Mouse (Mus musculus) lung, adult 2 months (tissue): Measurements from ENCODE around the gene Ampd3. TPM values are rescaled to one million over a fixed set of nuclear protein-coding genes. Genes with fewer than 3 reads are reported as not detected.

ENCODE experiments used
- DNase-seq: peaks from one replicate; pipeline ENCODE4 v3.0.0; 2022
- H3K4me1 ChIP-seq: fragments of 200-500 bp; 2 replicates; pipeline ENCODE4 v1.6.1; 2011; ENCODE audit warnings: low read length; ENCODE audit not compliant: control insufficient read depth, insufficient read depth
- H3K4me3 ChIP-seq: fragments of 200-500 bp; replicated peaks from 2 replicates; pipeline ENCODE3; 2011; ENCODE audit warnings: low read depth, mild to moderate bottlenecking, control low read depth, low read length; ENCODE audit errors: extremely low read depth
- CTCF ChIP-seq: fragments of 200-500 bp; IDR thresholded peaks from 2 replicates; pipeline ENCODE4 v1.5.1; 2011; ENCODE audit warnings: mild to moderate bottlenecking, low read length, control low read depth; ENCODE audit not compliant: insufficient read depth
- POLR2A ChIP-seq: fragments of 200-500 bp; IDR thresholded peaks from 2 replicates; pipeline ENCODE4 v1.6.1; 2011; ENCODE audit warnings: low read depth, mild to moderate bottlenecking, control low read depth, low read length, borderline replicate concordance; ENCODE audit errors: extremely low read depth
- WGBS: fragments of 180-500 bp; shearing (Covaris S2); methylation state at CpG from one replicate; pipeline ENCODE4 v1.1.7; 2018; 5-methylcytosine and 5-hydroxymethylcytosine counted together
- polyA plus RNA-seq: library from polyadenylated mRNA; depleted of rRNA; stranded (reverse); fragments of >200 nt; gene quantifications from 2 replicates; pipeline ENCODE4 v1.2.3, GENCODE M21; 2012; rRNA removed

Ampd3 gene
- polyA plus RNA-seq = 21.8 and 23.5 TPM in 2 replicates

DNA sequence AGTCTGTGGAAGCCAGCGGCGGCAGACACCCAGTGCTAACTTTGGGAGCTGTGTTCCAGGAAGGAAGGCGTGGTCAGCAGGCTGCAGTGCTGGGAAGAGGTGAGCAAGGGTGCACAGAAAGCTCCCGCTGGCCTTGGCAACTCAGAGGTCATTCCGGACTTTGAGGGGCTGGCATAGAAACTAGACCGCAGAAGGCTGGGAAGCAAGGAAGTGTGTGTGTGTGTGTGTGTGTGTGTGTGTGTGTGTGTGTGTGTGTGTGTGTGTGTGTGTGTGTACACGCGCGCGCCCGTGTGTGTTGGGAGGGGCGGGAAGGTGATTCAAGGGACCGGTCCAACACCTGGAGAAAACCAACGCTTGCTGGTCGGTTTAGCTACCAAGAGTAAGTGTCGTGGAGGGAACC lies at the start of gene Ampd3:
TSS of gene Ampd3 (plus strand) at position 206 of the 400 bp plus-strand sequence.
- WGBS = 32% methylated on average over 16 of the region's 16 CpGs
- Histone ChIP-seq H3K4me3 (peak within 1 kb of the TSS; percentile 85), H3K4me1 (peaks cover 4% of the 10 kb centered on the region)
- peak; percentile 20; the same call in 1 of the 2 replicates for TF ChIP-seq POLR2A
- TF ChIP-seq CTCF = no peak
- DNase-seq = peak; percentile 33

- no peak for DNase-seq
- H3K4me3 ChIP-seq = no peak overlapping the region
- TF ChIP-seq CTCF (no peak), POLR2A (no peak)
- no peaks in the 10 kb centered on the region for H3K4me1 ChIP-seq
- 83% methylated on average over 6 of the region's 6 CpGs for WGBS
These were observed 49.5 kb upstream of the Ampd3 start for GRCm38 (mm10) chr7:110718505-110718904.

- TF ChIP-seq CTCF (no peak), POLR2A (no peak)
- WGBS = 80% methylated on average over 4 of the region's 4 CpGs
- Histone ChIP-seq H3K4me1 (no peaks in the 10 kb centered on the region), H3K4me3 (no peak overlapping the region)
- DNase-seq = no peak
These were observed 48.1 kb upstream of the Ampd3 start for GRCm38 (mm10) chr7:110719857-110720256.

- WGBS = 82% methylated on average over 4 of the region's 4 CpGs
- DNase-seq = no peak
- no peaks in the 10 kb centered on the region for H3K4me1 ChIP-seq
- TF ChIP-seq CTCF (no peak), POLR2A (no peak)
- H3K4me3 ChIP-seq = no peak overlapping the region
These were observed 45.8 kb upstream of the Ampd3 start for GRCm38 (mm10) chr7:110722183-110722582.

GRCm38 (mm10) chr7:110727049-110727448 lies 41.0 kb upstream of the Ampd3 start:
- DNase-seq = no peak
- H3K4me1 ChIP-seq = peaks cover 9% of the 10 kb centered on the region
- TF ChIP-seq CTCF (peak; percentile 20; the same call in 1 of the 2 replicates), POLR2A (no peak)
- H3K4me3 ChIP-seq = no peak overlapping the region
- 41% methylated on average over 2 of the region's 2 CpGs for WGBS

- DNase-seq = no peak
These were observed 39.1 kb upstream of the Ampd3 start for GRCm38 (mm10) chr7:110728876-110729275.

DNA sequence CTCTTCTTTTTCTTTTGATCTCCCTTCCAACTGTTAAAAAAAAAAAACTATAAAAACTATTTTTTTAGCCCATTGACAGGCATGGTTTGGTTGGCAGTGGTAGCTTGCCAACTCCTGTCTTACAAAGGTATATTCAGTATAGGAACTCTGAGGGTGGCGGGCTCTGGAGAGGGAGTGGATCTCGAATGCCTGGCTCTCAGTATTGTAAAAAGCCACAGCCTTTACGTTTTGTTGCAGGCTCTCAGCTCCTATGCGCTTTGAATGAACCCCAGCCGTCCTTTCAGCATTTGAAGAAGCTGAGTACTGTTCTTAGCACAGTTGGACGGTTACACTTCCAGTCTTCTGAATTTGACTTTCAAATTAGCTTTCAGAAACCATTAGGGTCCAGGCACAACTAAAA lies 38.7 kb upstream of the Ampd3 start:
- TF ChIP-seq CTCF (no peak), POLR2A (no peak)
- WGBS = 79% methylated on average over 6 of the region's 6 CpGs
- no peak overlapping the region for H3K4me3 ChIP-seq

More at GRCm38 (mm10) chr7:110728876-110729275, 39.1 kb upstream of the Ampd3 start:
- TF ChIP-seq POLR2A (no peak), CTCF (peak; percentile 32; the same call in 1 of the 2 replicates)
- WGBS = 49% methylated on average over 3 of the region's 3 CpGs
- H3K4me3 ChIP-seq = no peak overlapping the region
- H3K4me1 ChIP-seq = peaks cover 9% of the 10 kb centered on the region

DNA sequence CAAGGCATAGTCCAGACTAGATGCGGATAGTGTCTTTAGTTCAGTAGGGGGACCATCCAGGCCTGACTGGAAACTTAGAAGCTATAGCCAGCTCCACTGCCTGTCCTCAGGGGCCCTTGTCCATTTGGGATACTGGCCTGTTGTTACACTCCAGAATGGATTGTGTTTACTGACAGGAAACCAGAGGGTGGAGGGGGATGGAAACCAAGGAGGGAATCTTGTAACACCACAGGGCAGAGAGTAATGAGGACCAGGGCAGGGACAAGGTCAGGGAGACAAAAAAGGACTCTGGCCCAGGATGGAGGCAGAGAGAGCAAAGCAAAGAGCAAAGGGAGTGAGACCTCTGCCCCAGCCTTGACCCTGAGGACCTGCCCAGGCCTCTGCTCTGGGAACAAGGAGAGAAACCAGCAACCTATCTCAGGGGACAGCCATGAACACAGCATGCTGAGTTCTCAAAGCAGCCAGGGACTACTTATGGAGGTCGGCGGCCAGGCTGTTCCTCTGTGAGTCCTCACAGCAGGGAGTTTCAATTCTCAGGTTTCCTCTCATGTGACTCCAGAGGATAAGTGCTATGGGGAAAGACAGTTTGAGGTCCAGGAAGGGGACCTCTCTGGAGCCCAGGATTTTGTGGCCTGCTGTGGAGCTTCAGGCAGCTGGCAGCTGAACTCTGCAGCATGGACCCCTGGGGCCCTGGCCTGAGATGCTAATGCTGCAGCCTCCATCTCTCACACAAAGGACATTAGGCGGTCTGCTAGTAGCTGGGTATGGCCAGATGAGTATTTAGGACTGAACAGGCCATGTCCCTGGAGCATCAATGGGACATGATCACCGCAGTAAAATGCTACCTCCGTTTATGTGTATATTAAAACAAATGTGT lies 36.7 kb upstream of the Ampd3 start:
- no peak overlapping the region for H3K4me3 ChIP-seq
- peaks cover 9% of the 10 kb centered on the region for H3K4me1 ChIP-seq
- TF ChIP-seq POLR2A (no peak), CTCF (no peak)
- DNase-seq = no peak
- 72% methylated on average over 6 of the region's 6 CpGs for WGBS

More for the DNA sequence above, 38.7 kb upstream of the Ampd3 start:
- DNase-seq = no peak
- H3K4me1 ChIP-seq = peaks cover 9% of the 10 kb centered on the region

DNA sequence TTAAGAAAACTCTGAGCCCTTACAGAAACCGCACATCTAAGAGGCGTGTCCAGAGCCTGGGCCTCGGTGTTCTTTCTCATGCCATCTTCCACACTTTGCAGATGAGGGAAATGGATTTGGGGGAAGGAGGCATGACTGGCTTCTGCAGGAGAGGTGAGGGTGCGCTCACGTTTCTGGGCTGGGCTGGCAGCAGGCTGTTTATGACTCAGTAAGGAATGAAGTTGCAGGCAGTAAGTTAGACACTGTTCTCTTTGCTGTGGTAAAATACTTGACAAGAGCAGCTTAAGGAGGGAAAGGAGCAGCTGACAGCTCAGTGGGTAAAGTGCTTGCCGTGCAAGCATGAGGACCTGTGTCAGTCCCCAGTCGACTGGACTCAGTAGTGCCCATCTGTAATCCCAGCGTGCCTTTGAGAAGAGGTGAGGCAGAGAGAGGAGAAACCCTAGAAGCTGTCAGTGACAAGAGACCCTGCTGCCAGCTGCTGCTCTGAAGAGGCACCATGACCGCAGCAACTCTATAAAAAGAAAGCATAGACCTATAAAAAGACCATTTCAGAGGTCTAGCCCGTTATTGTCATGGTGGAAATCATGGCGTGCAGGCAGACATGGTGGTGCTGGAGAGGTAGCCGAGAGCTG lies 35.9 kb upstream of the Ampd3 start:
- Histone ChIP-seq H3K4me1 (peaks cover 9% of the 10 kb centered on the region), H3K4me3 (no peak overlapping the region)
- DNase-seq = no peak
- no peak for TF ChIP-seq CTCF
- no peak for TF ChIP-seq POLR2A
- 85% methylated on average over 12 of the region's 12 CpGs for WGBS

DNA sequence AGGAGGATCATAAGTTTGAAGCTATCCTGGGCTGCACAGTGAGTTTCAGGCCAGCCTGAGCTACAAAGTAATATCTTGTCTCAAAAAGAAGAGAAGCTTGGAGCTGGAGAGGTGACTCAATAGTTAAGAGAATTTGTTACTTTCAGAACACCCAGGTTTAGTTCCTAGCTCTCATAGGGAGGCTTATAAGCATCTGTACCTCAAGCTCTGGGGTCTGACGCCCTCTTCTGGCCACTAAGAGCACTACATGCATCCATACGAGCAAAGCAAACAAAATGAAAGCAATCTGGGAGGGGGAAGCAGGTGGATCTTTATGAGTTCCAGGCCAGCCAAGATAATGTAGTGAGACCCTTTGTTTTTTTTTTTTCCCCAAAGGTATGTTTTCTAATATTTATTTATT lies 31.1 kb upstream of the Ampd3 start:
- whole genome bisulfite sequencing = 42% methylated on average over 2 of the region's 2 CpGs
- H3K4me1 ChIP-seq = no peaks in the 10 kb centered on the region
- no peak for TF ChIP-seq CTCF
- TF ChIP-seq POLR2A = no peak
- DNase-seq = no peak
- no peak overlapping the region for H3K4me3 ChIP-seq
